Mouse (Mus musculus) neural tube, embryonic 10.5 days (tissue): ENCODE results near the gene Jarid2.

ENCODE experiments used
- DNase-seq: peaks from one replicate; pipeline ENCODE4 v3.0.0-alpha.2; 2017; ENCODE audit warnings: low spot score; ENCODE audit errors: extremely low spot score

Gene Jarid2

DNA sequence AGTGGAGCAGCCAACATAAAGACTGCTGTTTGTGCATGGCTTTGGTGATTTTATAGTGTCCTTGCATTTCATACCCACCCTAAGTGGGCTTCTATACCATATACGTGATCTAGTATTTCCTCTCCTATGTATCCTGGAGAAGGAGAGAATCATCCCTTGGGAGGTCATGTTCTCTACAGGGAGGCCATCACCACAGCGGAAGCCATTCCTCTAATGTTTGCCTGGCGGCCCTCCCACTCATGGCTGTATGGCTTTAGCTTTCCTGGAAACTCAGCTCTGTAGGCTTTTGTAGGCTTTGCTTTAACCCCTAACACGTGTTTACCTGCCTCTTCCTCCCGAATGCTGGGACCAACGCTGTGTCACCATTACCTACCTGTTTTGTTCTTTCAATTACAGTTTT, 108.2 kb downstream of the Jarid2 start:
- no peak for DNase-seq

DNA sequence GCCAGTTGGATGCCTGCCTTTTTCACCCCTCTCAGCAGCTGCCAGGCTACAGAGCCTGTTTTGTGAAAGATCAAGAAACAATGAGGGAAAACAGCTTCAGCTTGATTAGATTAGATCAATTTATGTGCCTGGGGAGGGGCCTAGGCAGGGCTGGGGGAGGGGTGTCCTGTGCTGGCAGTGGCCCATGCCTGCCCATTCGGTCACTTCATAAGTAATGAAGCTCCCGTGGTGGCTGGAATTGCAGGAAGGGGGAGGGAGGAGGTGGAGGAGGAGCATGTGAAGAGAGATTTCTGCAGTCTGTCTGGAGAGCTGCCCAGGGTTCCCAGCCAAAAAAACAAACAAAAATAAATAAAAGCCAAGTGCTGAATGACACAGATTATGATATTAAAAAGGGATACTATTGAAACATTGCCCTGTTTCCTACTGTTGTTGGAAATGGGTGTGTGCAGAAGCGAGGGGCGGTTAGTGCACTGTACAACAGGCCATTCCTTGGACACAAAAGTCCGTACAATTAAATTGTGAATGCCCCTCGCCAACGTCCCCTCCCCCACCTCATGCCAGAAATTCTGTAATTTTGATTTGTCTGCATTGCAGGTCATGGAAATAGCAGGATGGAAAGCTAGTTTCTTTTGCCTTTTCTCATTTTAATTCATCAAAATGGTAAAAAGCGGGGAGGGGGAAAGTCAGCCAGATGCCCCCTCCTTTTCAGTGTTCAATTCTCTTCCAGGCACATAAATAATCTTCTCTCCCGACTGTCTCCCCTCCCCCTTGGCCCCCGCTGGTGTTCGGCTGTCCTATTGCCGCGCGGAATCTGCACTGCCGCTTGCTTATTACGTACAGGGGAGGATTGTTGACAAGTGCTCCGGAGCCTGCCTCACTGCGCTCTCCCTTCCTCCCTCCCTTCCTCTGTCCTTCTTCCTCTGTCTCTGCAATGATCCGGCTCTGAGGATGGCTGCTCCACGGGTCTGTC, 110.9 kb downstream of the Jarid2 start:
- DNase-seq = peak; percentile 74

DNA sequence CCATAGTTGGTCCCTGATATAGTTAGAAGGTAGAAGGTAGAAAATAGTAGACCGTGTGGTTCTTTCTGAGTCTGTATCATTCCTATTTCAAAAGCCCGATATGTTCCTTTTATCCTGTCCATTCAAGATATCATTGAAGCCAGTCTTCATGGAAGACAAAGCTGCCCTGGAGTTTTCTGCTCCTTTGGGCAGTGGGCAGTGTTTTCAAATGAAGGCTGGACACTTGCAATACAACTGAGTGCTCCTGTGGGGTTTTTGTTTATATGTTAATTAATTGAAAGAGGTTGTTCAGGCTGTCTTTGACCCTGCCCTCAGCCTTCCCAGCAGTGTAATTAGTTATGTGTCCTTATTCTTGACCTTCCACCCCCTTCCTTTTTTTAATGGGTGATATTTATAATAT, 122.2 kb downstream of the Jarid2 start:
- DNase-seq = no peak

- DNase-seq = no peak
Measured at GRCm38 (mm10) chr13:44852024-44852423, 122.8 kb downstream of the Jarid2 start.

DNA sequence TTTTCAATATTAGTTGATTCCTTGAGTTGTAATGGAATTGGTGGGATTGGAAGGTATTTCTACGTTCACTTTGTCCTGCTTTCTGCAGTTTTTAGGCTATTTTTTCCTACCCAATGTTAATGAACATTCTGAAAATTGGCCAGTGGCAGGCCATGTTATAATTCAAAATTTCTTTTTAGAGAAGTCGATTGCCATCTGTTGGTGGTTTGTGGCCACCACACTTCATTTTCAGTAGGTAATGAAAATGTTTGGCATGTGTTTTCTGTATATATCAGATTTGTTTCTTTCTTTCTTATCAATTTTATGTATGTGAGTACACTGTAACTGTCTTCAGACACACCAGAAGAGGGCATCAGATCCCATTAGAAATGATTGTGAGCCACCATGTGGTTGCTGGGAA, 136.3 kb downstream of the Jarid2 start:
- DNase-seq = no peak

DNA sequence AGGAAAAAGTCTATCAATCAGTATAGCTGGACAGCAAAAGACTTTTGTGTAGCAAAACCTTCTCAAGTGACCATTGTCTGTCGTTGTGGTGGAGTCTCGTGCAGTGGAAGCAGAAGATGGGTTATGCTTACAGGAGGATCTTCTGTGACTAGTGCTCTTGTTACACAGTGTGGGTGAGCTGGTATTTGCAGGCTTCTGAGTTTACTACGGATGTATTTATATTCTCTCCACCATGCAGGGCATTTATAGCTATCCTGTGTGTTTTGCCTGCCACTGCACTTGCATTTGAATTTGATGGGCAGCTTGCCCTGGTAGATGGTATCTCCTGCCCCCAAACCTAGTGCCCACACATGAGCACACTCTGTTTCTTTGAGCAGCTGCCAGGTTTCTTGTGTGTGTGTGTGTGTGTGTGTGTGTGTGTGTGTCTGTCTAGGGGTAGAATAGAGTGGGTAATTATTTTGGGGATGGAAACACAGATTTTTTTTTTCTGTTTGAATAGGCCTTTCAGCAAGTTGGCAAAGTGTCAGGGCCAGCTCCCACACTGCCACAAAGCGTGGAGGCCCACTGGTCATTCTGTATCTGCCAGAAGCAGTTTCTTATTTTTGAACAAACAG, 138.9 kb downstream of the Jarid2 start:
- no peak for DNase-seq

- DNase-seq = peak; percentile 100
Measured at GRCm38 (mm10) chr13:44869418-44870119, 140.3 kb downstream of the Jarid2 start.

- no peak for DNase-seq
Measured at GRCm38 (mm10) chr13:44876799-44877198, 147.5 kb downstream of the Jarid2 start.

DNA sequence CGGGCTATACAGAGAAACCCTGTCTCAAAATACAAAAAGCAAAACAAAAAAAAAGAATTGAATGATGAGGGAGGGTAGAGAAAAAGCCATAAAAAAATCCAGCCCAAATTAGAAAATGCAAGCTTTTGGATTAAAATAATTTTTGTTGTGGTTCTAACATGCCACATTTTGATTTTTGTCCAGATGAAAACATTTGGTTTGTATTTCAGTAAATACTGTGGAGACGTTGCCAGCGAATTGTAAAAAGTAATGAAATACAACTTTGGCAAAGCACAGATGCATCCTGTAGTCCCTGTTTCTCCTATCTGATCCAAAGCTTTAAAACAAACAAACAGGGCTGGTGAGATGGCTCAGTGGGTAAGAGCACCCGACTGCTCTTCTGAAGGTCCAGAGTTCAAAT, 151.7 kb downstream of the Jarid2 start:
- no peak for DNase-seq

- DNase-seq = no peak
Measured at GRCm38 (mm10) chr13:44886221-44886620, 156.9 kb downstream of the Jarid2 start.

GRCm38 (mm10) chr13:44890612-44891011, 161.3 kb downstream of the Jarid2 start:
- no peak for DNase-seq

DNA sequence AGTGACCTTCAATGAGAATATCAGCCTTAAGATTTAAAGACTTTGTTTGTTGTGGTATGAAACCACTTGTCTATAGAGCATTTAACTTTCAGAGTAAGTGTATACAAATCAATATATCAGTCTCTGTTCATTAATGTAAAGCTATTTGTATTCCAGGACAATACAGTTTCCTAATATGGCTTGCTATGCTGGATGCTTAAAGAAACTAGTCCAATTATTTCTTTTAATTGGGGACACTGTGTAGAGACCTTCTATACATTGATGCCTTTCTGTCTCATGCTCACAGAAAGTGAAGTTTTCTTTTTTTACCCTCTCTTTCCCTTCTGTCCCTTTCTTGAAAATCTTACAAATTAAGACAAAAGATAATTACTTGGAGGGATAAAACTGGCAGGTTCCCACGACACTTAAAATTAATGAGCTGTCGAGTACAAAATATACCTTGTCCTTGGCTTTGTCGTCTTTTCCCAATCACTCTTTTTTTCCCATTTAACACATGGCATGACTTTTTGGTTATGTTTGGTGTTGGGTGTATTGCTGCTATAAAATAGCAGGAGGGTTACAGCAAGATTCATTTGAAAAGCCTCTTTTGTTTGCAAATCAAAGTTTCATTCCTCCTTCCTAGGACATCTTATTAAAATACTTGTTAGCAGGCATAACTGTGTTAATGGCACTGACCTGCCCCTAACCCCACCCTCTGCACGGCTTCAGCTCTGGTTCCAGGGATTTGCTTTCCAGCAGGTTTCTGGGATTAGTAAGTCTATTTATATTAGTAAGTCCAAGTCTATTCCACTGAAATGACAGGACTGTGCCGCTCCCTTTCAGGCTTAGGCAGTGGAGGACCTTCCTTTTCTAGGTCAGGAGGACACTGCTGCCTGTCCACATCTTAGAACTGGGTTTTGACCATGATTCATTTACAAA, 162.8 kb downstream of the Jarid2 start:
- no peak for DNase-seq

DNA sequence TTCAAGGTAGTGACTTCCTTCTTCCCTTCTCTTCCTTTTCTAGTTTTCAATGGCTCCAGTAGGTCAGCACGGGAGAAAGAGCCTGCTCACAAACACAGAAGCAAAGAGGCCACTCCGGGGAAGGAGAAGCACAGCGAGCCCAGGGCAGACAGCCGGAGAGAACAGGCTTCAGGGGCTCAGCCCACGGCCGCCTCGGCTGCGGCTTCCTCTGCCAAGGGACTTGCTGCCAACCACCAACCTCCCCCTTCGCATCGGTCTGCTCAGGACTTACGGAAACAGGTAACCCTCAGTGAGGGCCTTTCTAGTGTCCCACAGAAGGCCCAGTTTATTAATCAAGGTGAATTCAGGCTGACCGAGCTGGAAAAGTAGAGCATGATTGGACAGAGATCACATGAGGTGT, 166.9 kb downstream of the Jarid2 start:
- no peak for DNase-seq

DNA sequence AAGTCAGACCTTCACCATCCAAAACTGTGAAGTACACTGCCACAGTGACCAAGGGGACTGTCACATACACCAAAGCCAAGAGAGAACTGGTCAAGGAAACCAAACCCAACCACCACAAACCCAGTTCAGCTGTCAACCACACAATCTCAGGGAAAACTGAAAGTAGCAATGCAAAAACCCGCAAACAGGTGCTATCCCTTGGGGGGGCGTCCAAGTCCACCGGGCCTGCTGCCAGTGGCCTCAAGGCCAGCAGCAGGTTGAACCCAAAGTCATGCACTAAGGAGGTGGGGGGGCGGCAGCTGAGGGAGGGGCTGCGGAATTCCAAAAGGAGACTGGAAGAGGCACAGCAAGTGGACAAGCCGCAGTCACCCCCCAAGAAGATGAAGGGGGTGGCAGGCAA, 173.0 kb downstream of the Jarid2 start:
- DNase-seq = no peak

GRCm38 (mm10) chr13:44903416-44903815, 174.1 kb downstream of the Jarid2 start:
- DNase-seq = no peak

GRCm38 (mm10) chr13:44904271-44904670, 175.0 kb downstream of the Jarid2 start:
- no peak for DNase-seq

GRCm38 (mm10) chr13:44906141-44906540, 176.9 kb downstream of the Jarid2 start:
- DNase-seq = no peak

- no peak for DNase-seq
Measured at GRCm38 (mm10) chr13:44907702-44908101, 178.4 kb downstream of the Jarid2 start.

GRCm38 (mm10) chr13:44908790-44909189, 179.5 kb downstream of the Jarid2 start:
- no peak for DNase-seq

GRCm38 (mm10) chr13:44912851-44913250, 183.6 kb downstream of the Jarid2 start:
- no peak for DNase-seq

DNA sequence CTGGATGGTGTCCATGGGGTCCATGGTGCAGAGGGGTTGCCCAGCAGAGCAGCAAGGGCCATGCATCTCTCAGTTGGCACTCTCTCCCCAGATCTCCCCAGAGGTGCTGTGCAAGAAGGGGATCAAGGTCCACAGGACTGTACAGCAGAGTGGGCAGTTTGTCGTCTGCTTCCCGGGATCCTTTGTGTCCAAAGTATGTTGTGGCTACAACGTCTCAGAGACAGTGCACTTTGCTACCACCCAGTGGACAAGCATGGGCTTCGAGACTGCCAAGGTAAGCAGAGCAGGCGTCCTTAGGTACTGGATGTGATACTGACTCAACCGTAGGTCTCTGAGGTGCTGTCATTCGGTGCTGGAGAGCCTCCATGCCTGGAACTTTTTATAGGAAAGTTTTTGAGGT, 184.3 kb downstream of the Jarid2 start:
- DNase-seq = no peak
